Mouse (Mus musculus): ENCODE data around the gene Shbg.

The Shbg gene

DNA sequence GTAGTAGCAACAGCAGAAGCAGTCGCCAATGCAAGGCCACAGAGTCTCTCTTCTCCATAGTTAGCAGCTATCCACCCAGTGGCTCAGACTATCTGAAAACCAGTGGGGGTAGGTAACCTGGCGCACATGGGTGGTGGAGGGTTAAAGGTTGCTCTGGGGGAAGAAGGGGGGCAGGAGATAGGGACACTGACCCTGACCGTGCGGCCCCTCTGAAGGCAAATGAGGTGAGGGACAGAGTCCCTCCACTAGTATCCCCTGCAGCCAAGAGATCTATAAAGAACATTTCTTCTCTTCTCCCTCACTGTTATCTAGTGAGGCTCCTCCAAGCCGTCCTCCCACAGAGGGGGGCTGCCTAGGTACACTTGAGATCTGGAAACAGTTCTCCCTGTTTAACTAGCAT is at the start of gene Shbg:
Shbg (minus strand) TSS at position 101 of the 400 bp plus-strand sequence.
- no peak for DNase-seq (ENCODE audit: low read depth, low spot score)

DNA sequence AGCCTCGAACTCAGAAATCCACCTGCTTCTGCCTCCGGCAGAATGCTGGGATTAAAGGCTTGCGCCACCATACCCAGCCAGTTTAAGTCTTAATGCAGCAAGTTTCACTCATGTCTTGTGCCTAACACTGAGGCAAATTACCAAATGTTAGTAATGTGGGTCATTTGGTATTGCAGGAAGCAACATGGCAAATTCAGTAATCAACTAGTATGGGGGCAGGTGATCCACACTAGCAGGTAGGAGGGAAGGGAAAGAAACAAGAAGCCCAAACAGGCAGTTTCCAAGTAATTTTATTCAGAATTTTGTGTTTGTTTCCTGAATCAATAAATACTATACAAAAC is 48.9 kb upstream of the Shbg start:
- DNase-seq (ENCODE audit: low read depth, low spot score), result no peak

DNA sequence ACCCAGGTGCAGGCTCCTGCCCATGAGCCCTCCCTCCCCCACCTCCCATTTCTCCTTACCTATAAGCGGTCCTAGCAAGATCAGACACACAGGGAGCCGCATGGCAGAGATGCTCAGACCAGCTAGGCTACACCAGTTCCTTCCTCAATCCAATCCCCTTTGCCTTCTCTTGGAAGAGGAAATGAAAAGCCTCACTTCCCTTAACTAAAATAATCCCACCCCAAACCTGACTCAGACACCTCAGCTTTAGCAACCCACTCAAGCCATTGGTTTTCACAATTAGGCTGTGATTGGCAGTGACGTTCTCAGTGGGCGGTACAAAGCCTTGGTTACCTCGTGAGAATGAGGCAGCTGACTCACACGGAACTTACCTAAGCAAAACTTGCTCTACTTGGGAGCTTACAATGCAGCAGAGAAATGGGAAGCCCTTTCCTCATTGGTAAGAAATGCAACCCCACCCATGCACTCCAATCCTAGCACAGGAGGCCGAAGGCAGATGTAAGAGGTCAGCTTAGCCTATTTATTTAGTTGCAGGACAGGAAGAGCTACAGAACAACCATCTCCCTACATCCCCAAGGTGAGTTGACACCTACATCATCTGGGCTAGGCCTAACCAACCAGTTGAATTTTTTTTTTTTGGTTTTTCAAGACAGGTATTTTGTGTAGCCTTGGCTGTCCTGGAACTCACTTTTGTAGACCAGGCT is 48.4 kb upstream of the Shbg start, which contains the start of gene Cd68:
Cd68 (minus strand) TSS at position 193 of the 704 bp plus-strand sequence.
- no peak for DNase-seq (ENCODE audit: low read depth, low spot score)

DNA sequence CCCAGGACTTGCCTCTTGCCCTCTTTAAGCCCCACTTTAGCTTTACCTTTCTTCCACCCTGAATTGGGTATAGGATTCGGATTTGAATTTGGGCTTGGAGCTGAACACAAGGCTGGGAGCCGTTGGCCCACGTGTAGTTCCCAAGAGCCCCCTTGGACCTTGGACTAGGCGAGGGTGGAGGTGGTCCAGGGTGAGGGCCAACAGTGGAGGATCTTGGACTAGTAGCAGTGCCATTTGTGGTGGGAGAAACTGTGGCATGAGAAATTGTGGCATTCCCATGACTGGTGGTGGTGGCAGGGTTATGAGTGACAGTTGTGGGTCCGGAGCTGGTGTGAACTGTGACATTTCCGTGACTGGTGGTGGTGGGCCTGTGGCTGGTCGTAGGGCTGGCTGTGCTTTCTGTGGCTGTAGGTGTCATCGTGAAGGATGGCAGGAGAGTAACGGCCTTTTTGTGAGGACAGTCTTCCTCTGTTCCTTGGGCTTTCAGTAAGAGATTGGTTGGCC is 47.8 kb upstream of the Shbg start:
- DNase-seq (ENCODE audit: low read depth, low spot score), result no peak

DNA sequence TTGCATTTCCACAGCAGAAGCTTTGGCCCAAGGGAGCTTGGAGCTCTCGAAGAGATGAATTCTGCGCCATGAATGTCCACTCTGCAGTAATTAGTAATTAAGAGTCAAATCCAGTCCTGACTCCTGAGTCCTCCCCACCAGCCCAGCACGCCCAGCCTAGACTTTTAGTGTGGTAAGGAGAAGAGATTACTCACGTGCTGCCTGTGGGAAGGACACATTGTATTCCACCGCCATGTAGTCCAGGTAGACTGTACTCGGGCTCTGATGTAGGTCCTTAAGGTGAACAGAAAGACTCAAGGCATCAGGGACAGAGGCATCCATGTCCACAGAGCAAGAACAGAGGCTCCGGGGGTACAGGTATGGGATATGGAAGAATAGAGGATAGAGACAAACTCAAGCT is 47.1 kb upstream of the Shbg start:
- no peak for DNase-seq (ENCODE audit: low read depth, low spot score)

DNA sequence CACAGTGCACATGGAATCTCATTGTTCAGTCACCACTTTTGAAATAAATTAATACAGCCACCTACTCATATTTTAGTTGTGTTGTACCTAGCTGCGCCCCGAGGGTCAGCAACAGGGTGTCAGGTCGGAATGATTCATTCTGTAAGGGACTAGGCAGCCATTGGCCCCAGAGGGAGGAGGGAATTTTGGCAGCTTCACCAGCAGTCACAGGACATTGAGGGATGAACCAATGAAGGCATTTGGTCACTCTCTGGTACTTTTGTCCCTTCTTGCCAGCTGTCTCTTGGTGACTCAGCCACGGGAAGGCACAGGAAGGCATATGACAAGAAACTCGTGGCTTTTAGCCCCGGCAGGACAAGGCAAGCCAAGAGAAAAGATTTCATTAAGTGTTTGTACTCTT is 46.1 kb upstream of the Shbg start:
- DNase-seq (ENCODE audit: low read depth, low spot score), result no peak

DNA sequence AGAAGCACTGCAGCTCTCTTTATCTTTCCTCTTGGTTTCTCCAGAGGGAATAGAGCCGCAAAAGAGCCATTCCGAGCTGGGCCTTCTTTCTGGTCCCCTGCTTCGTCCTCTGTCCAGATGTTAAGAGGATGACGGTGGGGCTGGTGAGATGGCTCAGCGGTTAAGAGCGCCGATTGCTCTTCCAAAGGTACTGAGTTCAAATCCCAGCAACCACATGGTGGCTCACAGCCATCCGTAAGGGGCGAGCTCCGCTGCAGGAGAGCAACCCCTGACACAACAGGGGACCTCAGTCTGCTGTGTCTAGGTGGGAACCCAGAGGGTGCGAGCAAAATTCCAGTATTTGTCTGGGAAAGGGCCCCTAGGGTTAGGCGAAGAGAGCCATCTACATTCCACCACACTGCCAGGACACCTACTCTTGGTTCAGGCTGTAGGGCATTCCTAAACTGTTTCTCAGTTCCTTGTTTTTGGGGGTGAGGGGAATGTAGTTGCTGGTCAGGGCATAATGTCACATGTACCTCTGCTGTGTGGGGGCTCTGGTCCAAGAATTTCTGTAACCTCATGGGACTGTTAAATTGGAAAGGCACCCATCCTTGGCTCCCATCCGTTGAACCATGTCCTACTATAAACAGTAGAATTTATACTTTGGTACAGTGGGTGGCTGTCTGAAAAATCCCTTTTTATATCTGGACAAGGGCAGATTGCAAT is 45.4 kb upstream of the Shbg start:
- no peak for DNase-seq (ENCODE audit: low read depth, low spot score)

DNA sequence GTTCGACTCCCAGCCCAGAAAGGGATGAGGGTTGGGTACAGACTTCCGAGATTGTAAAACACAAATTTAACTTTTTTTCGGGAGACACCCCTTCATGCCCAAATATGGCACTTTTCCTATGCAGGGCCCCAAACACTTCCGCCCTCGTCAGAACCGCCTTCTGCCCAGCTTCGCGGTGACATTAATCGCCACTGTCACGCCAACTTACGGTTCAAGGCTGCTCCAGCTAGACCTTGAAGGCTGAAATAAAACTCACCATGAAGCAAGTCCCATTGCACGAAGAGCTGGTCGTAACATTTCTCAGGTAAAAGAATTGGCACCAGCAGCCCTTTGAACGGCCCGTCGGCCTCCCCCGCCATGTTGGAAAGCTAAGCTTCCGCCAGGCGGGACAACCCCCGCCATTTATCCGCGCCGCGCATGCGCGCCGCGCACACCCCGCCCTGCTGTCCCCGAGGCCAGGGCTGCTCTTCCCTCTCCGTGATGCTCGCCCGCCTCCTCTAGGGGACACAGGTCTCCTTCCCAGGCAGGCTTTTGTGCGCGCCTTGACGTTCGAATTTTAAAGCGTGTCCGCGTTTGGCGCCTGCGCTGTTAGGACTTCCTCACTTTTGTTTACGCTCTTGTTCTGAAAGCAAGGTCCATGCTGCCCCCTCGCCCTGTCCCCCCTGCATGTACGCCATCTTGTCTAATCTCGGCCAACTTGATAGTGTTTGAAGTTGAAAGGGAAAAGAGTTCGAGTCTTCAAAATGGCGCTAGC is 44.7 kb upstream of the Shbg start, which contains the start of gene Mpdu1:
Mpdu1 (minus strand) TSS at position 430 of the 754 bp plus-strand sequence.
- peak; percentile 98 for DNase-seq (ENCODE audit: low read depth, low spot score)

DNA sequence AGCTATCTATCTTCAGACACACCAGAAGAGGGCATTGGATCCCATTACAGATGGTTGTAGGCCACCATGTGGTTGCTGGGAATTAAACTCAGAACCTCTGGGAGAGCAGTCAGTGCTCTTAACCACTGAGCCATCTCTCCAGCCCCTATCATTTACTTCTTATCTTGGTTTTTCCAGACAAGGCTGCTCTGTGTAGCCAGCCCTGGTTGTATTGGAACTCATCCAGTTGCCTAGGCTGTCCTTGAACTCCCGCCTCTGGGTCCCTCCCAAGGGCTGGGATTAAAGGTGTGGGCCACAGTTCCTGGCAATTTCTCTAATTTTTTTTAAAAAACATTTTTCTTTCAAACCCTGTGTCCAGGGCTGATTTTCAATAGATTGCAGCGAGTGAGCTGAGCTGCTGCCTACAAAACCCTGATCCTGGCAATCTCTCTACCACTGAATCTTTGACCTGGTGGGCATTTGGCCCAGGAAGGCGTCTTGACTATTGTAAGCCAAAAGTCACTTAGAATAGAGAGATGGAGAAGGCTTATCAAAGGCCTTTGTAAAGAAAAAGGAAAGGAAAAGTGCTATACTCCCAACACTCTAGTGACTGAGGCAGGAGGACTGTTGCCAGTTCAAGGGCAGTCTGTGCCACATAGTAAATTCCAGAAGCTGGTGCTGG is 43.6 kb upstream of the Shbg start:
- DNase-seq (ENCODE audit: low read depth, low spot score), result no peak

DNA sequence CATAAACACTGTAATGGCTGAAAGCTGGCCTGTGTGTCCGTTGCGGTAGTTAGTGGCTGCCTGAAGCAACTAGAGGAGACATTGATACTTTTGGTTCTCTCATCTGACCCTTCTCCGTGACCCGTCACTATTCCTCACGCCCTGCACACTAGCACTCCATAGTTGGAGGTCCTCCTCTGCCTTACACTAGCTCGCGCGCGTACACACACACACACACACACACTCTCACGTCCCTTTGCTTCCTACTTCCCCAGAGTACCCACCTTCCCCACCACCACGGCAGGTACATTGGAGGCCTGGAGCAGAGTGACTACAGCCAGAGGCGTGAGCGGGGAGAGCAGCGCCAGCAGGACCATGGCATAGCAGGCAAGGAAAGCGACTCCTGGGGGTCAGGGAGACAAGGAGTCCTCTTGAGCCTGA is 39.8 kb upstream of the Shbg start:
- DNase-seq (ENCODE audit: low read depth, low spot score), result no peak

DNA sequence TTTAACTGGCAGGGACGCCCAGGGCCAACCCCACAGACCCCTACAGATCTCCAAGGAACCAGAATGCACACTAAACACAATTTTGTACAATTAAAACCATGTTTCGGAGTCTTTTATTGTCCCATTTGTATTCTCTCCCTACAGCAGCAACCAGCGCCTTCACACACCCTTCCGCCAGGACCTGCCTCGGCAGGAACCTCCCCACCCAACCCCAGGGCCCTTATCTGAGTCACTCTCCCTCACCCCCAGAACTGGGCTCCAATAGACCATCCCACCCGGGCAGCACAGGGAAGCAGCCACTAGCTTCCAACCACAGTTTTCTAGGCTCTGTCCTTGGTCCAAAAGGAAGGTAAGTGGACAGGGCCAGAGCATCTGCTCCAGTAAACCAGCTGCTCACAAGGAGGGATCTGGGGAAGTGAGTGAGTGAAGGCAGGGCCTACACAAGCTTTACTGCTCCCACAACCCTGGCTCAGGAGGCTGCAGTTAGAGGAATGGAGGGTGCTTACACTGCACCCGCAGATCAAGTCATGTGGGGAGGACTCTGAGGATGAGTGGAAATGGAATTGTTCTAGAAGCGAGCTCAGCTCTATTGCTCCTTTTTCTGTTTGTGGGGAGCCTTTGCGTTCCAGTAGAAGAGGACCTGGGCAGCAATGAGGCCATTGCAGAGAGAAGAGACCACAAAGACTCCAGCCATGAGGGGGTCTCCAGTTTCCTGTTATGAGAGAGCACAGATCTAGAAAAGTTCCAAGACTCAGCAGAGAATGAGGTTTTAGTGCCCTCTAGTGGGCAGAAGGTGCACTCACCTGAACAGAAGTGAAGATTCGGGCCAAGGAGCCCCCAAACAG is 39.1 kb upstream of the Shbg start:
- DNase-seq (ENCODE audit: low read depth, low spot score), result no peak

DNA sequence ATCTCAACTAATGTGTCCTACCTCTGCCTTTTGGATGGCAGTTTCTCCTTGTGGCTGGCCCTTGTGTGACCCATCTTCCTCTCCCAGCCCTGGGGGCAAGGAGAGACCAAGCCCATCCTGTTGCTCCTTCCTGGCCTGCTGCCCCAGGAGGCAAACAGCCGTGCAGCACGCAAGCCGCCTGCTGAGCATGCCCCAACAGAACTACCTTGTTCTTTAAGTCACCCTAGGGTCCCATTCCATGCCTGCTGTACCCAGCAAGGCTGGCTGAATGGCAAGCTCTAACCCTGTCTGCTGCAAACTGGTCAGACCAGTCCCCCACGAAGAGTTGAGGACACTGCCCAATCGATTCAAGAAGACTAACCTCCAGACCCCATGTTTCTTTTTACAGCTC is 38.4 kb upstream of the Shbg start:
- DNase-seq (ENCODE audit: low read depth, low spot score), result no peak

DNA sequence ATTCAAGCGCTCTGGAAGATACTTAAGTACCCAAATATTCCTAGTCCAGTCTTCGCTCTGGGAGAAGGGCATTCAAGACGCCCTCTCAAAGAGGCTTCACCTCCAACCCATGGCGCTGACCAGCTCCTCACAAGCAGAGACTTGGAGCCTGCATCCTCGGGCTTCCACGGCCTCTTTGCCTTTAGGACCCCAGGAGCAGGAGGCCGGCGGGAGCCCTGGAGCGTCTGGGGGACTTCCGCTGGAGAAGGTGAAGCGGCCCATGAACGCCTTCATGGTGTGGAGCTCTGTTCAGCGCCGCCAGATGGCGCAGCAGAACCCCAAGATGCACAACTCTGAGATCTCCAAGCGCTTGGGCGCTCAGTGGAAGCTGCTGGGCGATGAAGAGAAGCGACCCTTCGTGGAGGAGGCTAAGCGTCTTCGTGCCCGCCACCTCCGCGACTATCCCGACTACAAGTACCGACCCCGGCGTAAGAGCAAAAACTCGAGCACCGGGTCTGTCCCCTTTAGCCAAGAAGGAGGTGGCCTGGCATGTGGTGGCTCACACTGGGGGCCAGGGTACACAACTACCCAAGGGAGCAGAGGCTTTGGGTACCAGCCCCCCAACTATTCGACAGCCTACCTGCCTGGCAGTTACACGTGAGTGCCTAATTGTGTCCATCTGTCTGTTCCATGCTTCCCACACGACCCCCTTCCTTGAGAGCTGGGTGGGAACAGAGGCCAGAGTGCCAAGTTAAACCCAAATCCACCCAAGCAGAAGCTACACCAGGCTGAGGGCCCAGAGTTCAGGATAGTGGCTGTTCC is 37.8 kb upstream of the Shbg start, which contains the start of gene Sox15:
Sox15 (plus strand) TSS at position 51 of the 801 bp plus-strand sequence.
- DNase-seq (ENCODE audit: low read depth, low spot score), result peak; percentile 42

DNA sequence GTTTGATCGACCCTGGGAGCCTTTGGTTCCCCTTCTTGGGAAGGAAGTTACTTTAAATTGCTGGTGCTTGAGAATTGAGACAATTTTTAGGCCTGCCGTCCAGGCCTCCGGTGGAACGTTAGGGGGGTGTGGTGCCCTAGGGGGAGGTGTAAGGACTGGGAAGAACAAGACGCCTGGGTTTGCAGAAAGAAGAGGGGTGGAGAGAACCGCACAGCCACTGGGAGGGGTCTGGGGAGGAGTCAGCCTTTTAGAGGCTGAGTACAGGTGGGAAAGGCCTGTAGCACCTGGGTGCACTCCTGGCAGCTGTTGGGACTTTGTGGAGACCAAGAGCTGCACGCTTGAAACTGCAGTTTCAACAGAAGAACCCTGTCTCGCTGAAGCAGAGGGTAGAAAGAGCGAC is 37.1 kb upstream of the Shbg start:
- no peak for DNase-seq (ENCODE audit: low read depth, low spot score)

DNA sequence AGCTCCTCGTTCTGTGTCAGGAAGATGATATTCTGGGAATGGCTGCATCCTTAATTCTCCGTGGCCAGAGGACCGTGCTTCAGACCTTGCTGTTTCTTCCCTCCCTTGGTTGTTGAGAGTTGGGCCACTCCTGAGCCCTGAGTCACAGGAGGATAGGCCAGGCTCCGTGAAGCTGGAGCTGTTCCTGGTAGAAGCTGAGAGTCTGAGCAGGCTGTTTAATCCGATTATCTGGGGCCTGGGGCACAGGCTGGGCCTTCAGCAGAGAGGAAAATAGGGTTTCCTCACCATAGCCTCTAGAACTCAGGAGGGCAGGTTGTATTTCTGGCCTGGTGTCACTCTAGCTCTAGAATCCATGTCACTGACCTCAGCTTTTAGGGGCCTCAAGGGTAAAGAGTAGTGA is 35.7 kb upstream of the Shbg start:
- DNase-seq (ENCODE audit: low read depth, low spot score), result no peak

DNA sequence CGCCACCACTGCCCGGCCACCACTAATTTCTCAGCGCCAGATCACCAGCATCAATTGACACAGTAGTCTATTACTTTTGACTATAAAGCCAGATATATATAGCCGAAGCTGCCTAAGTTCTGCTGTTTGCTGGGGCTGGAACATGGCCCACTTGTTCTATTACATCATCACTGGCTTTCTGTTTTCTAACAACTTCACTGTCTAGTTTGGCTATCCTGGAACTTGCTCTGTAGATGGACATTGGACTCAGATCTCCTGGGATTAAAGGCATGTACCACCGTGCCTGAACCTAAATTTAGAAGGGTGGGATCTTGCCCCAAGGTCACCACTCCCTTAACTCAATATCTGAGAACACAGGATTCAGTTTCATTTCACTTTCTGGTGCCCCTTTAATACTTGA is 28.2 kb upstream of the Shbg start:
- DNase-seq (ENCODE audit: low read depth, low spot score), result no peak

DNA sequence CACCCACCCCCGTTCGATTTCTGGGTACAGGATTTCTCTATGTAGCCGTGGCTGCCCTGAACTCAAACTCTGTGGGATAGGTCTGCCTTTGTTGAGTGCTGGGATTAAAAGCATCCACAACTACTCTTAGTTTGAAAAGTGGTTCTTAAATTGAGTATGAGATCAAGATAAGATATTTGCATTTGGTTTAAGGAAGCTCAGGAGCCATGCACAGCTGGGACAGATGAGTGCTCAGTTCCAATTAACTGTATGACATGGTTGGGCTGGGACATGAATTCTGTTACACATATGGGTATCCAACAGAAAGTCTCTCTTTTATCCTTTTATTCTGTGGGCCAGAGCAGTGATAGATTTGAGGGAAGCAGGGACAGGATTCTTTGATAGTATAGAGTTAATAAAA is 17.8 kb upstream of the Shbg start:
- DNase-seq (ENCODE audit: low read depth, low spot score), result no peak

DNA sequence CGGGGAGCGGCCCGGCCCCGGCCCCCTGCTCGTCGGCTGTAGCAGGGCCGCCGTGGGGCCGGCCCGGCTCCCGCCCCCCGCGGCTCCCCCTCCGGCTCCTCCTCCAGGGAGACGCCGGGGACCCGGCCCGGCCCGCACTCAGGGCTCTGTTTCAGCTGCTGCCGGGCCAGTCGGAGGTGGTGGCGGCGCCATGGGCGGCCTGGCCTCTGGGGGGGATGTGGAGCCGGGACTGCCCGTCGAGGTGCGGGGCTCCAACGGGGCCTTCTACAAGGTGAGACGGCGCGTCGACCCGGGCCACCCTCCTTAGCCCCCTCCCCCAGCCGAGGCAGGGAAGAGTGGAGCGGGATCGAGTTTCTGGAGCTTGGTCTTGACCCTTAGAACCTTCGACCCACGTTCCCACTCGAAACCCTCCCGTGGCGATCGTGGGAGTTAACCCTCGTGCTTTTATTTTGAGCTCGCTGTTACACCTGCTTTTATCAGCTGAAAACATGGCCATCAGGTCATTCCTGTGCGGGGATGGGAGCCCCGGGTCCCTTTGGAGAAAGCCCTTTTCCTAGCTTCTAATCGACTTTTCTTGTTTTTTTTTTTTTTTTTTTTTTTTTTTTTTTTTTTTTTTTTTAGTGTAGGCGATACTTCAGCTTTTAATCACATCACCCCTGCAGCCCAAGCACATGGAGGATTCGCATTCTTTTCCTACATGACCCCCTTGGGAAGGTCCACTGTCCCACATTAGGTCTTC is 15.6 kb upstream of the Shbg start:
- peak; percentile 49 for DNase-seq (ENCODE audit: low read depth, low spot score)
